Mouse (Mus musculus) ES-Bruce4 (cell line): ENCODE data around the gene Lrrk1. TPM values are rescaled to one million over a fixed set of nuclear protein-coding genes. Genes with fewer than 3 reads are reported as not detected.

Experiments
- H3K27ac ChIP-seq: 2 replicates; pipeline ENCODE4 v1.5.1; 2012; ENCODE audit warnings: low read length, inconsistent platforms; ENCODE audit not compliant: insufficient read depth
- H3K27me3 ChIP-seq: 2 replicates; pipeline ENCODE4 v1.6.1; 2012; ENCODE audit warnings: mild to moderate bottlenecking, low read length, inconsistent platforms; ENCODE audit not compliant: control insufficient read depth, poor library complexity, insufficient read depth, severe bottlenecking
- H3K36me3 ChIP-seq: 2 replicates; pipeline ENCODE4 v1.6.1; 2012; ENCODE audit warnings: inconsistent platforms, mild to moderate bottlenecking, low read length, moderate library complexity; ENCODE audit not compliant: control insufficient read depth, poor library complexity, insufficient read depth, severe bottlenecking
- H3K4me1 ChIP-seq: one replicate; pipeline ENCODE4 v1.8.1; 2011; ENCODE audit warnings: low read length; ENCODE audit not compliant: control insufficient read depth, insufficient read depth
- H3K4me3 ChIP-seq: 2 replicates; pipeline ENCODE4 v1.5.1; 2011; ENCODE audit warnings: low read depth, mild to moderate bottlenecking, low read length
- H3K9ac ChIP-seq: 2 replicates; pipeline ENCODE4 v1.6.1; 2012; ENCODE audit warnings: low read depth, mild to moderate bottlenecking, inconsistent platforms; ENCODE audit not compliant: poor library complexity, severe bottlenecking
- H3K9me3 ChIP-seq: replicated peaks from 2 replicates; pipeline ENCODE4 v1.6.1; 2012; ENCODE audit warnings: mild to moderate bottlenecking, low read length, inconsistent platforms; ENCODE audit not compliant: control insufficient read depth, poor library complexity, insufficient read depth, severe bottlenecking
- CTCF ChIP-seq: IDR thresholded peaks from one replicate; pipeline ENCODE4 v1.8.1; 2011; ENCODE audit warnings: low read depth, low read length
- EP300 ChIP-seq: IDR thresholded peaks from 2 replicates; pipeline ENCODE4 v1.6.1; 2011; ENCODE audit warnings: low read depth, low read length; ENCODE audit not compliant: insufficient read depth
- POLR2A ChIP-seq: IDR thresholded peaks from one replicate; pipeline ENCODE4 v1.8.1; 2011; ENCODE audit warnings: low read length; ENCODE audit not compliant: insufficient read depth
- polyA plus RNA-seq: library from polyadenylated mRNA; stranded (reverse); fragments of >200 nt; gene quantifications from 2 replicates; pipeline ENCODE4 v1.2.4, GENCODE M21; 2011; ENCODE audit warnings: low read depth; ENCODE audit not compliant: missing spikeins, insufficient read depth, insufficient read length

The Lrrk1 gene
- polyA plus RNA-seq, 1 experiment = 6.4 TPM

GRCm38 (mm10) chr7:66183404-66183803 lies 204.7 kb downstream of the Lrrk1 start:
- no peaks in the 10 kb centered on the region for H3K36me3 ChIP-seq
- no peak overlapping the region for H3K4me3 ChIP-seq
- H3K27ac ChIP-seq = no peak overlapping the region
- TF ChIP-seq CTCF (no peak), EP300 (no peak), POLR2A (no peak)
- no peaks in the 10 kb centered on the region for H3K4me1 ChIP-seq
- no peaks in the 10 kb centered on the region for H3K27me3 ChIP-seq
- no peak overlapping the region for H3K9ac ChIP-seq
- no peaks in the 10 kb centered on the region for H3K9me3 ChIP-seq

GRCm38 (mm10) chr7:66182075-66182715 lies 206.0 kb downstream of the Lrrk1 start:
- Histone ChIP-seq H3K36me3 (no peaks in the 10 kb centered on the region), H3K4me3 (no peak overlapping the region), H3K27ac (no peak overlapping the region), H3K9me3 (no peaks in the 10 kb centered on the region), H3K4me1 (no peaks in the 10 kb centered on the region), H3K27me3 (no peaks in the 10 kb centered on the region), H3K9ac (no peak overlapping the region)
- TF ChIP-seq CTCF (peak; percentile 32), POLR2A (no peak)

DNA sequence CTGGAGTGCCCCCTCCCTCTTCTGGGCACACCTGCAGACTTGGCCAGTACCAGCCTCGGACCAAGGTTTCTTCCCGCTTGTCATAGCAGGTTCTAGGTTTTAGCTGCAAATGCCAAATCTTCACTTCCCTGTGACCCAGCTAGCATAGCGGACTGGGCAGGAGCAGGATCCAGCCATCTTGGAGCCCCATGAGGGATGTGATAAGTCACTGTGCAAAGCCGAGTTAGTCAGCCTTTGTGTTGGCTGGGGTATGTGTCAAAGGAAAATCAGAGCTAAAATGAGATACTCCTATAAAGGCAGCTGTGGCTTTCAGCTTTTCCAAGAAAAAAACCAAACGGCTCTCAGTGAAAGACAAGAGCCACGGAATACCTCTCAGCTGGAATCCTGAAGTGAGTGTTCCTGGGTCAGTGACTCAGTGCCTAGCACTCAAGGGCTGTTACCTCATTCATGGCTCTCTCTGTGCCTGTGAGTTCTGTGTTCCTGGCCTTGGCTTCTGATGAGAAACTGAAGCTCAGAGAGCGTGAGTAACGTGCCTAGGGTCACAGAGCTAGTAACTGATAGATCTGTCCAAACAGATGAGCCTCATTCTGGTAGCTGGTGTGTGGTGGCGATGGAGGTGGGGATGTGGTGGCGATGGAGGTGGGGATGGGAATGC lies 207.3 kb downstream of the Lrrk1 start:
- H3K9me3 ChIP-seq = no peaks in the 10 kb centered on the region
- no peaks in the 10 kb centered on the region for H3K4me1 ChIP-seq
- H3K36me3 ChIP-seq = no peaks in the 10 kb centered on the region
- TF ChIP-seq CTCF = no peak
- TF ChIP-seq EP300 = no peak
- TF ChIP-seq POLR2A = no peak
- no peak overlapping the region for H3K27ac ChIP-seq
- no peak overlapping the region for H3K4me3 ChIP-seq
- no peak overlapping the region for H3K9ac ChIP-seq
- no peaks in the 10 kb centered on the region for H3K27me3 ChIP-seq

DNA sequence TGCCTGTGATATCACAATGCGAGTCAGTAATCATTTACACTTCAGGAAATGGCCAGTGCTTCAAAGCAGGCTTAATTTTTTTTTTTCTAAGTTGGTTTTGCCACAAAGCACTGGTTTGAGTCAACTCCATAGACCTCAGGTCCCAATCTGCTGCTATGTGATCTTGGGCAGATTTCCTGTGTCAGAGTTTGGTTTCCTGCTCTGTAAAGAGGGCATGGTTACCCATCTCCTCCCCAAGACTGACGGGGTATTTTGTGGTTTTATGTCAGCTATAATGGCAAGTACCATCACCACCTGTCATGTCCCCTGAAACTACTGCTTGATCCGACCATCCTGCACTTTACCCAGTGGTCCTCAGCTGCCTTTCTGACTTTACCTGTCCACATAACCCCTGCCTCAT lies 207.9 kb downstream of the Lrrk1 start:
- no peak overlapping the region for H3K4me3 ChIP-seq
- no peaks in the 10 kb centered on the region for H3K4me1 ChIP-seq
- TF ChIP-seq POLR2A (no peak), CTCF (no peak), EP300 (no peak)
- no peaks in the 10 kb centered on the region for H3K27me3 ChIP-seq
- no peaks in the 10 kb centered on the region for H3K36me3 ChIP-seq
- no peak overlapping the region for H3K27ac ChIP-seq
- H3K9me3 ChIP-seq = no peaks in the 10 kb centered on the region
- no peak overlapping the region for H3K9ac ChIP-seq

DNA sequence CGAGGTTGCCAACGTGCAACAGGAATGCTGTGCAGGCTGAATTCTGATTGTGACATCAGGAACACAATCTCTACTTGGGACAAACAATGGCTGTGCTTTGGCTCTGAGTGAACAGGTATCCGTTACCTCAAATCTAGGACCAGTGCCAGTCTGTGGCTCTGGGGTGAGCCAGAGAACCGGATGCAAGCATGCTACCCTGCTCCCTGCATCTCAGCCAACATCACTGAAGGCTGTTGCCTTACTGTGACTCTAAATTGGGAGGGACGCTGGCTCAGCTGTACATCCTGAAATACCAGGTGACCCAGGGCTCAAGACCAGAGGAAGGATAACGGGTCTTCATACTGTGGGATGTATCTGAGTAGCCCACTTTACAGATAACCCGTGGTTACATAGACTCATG lies 208.4 kb downstream of the Lrrk1 start:
- Histone ChIP-seq H3K9ac (no peak overlapping the region), H3K27ac (no peak overlapping the region), H3K4me1 (no peaks in the 10 kb centered on the region), H3K9me3 (no peaks in the 10 kb centered on the region), H3K4me3 (no peak overlapping the region), H3K36me3 (no peaks in the 10 kb centered on the region), H3K27me3 (no peaks in the 10 kb centered on the region)
- TF ChIP-seq EP300 = no peak
- no peak for TF ChIP-seq POLR2A
- TF ChIP-seq CTCF = no peak

DNA sequence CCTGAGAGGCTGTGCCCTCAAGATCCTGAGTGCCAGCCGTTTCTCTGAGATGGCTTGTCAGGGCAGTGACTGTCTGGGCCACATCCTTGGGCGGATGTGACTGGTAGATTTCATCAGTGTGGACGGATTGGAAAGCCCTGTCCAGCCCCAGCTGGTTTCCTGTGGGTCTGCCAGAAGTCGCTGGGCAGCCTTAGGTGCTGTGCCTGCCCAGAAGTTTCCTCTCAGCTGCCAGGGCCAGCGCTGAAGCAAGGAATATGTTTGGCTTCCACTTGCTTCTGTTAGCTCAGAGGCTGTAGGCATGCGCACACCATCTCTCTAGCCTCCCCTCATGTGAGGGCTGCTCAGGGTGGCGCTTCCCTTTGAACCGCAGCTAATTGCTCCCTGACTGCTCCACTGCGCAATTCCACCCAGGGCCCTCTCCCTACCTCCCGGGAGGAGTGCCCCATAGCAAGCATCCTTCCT lies 209.0 kb downstream of the Lrrk1 start:
- Histone ChIP-seq H3K4me3 (no peak overlapping the region), H3K36me3 (no peaks in the 10 kb centered on the region), H3K9ac (no peak overlapping the region), H3K27ac (no peak overlapping the region), H3K9me3 (no peaks in the 10 kb centered on the region), H3K27me3 (no peaks in the 10 kb centered on the region), H3K4me1 (no peaks in the 10 kb centered on the region)
- no peak for TF ChIP-seq CTCF
- no peak for TF ChIP-seq POLR2A
- TF ChIP-seq EP300 = no peak
